Mouse (Mus musculus): Measurements from ENCODE around the gene Ptger4.

Ptger4 gene

DNA sequence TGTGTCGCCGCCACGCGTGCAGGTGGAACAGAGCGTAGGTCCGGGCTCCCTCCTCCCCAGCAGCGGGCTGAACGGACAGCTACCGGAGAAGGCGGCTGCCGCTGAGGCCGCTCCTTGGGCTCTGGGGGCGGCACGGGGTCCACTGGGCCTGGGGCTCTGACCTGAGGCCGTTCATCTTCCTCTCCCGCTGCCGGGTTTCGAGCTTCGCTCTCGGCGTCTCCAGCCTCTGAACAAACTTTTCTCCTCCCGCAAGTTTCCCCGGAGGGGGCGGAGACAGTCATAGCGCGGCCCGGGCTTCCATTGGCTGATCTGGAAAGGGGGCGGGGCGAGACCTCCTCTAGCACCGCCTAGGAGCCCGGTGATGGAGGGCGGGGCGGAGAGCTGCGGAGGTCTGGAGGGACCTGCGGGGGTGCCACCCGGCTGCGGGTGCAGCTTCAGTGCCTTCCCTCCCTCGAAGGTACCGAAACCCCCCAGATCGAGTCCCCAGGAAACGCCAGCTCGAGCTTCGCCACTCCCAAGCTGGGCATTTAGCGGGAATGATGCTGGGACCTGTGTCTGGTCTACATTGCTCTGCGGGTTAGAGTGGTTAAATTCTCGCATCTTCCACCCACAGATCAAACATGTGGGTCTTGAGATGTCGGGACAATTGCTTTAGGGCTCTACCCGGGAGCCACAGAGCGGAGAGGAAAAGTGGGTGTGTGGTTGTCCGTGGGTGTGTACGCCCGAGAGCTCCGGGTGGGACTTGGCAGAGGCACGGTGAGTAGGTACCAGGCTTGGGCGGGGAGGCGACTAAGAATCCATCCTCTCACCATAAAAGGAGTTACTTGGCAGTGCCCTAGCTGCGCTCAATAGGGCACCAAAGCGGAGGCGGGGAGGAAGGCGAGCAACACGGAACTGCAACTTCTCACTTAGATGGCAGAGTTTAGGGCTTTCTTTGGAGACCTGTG lies at the start of gene Ptger4:
TSS of gene Ptger4 (minus strand) at position 229 of the 947 bp plus-strand sequence.
- peak; percentile 91 for DNase-seq (ENCODE audit: extremely low spot score)

DNA sequence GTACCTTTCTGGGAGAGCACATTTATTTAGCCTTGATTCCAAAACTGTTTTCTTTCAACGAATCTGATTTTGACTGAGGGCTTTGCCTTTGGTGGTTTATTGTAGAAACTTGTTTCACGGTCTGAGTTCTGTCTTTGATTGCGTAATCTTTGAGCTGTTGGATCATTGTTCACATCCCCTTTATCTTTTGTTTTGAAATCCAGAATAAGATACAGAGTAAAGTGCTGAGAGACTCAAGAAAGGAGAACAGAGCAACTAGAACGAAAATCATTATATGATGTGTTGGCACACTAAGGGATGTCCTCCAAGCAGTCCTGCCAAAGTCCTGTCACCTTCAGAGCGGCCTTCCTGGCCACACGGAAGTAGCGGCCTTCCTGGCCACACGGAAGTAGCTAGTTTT lies 44.4 kb upstream of the Ptger4 start:
- no peak for DNase-seq (ENCODE audit: extremely low spot score)

DNA sequence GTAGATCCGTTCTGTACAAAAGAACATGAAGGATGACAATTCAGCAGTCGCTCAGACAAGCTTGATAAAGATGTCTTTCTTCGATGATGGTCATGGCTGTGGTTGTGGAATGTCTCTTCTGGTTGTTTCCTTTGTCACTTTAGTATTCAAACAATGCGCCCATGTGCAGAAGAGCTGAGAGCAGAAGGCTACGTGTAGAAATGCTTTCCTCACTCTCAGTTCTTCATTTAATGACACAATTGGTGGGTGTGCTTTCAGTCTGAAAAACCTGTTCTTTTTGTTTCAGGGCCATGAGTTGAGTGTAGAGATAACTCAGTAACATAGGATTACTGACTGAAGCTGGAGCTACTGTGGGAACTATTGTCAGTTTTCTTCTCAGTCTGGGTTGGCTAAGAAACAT lies 43.1 kb upstream of the Ptger4 start:
- no peak for DNase-seq (ENCODE audit: extremely low spot score)

DNA sequence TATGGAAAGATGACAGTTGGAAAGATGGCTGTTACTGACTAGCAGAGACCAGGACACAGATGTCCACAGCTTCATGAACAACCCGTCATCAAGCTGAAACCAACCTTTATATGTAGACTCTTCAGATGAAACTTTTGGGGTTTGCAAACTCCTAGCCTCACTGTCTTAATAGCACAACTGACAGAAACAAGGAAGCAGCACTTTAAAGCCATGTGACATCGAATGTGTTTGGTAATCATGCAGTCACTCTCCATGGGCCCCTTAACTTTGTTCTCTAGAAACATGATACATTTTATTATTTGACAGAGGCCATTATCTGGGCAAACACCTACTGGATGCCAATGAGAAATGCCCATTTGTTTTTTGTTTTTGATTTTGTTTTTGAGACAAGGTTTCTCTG lies 37.3 kb upstream of the Ptger4 start:
- no peak for DNase-seq (ENCODE audit: extremely low spot score)

- no peak for DNase-seq (ENCODE audit: extremely low spot score)
Observed at GRCm38 (mm10) chr15:5279831-5280230, 35.8 kb upstream of the Ptger4 start.

DNA sequence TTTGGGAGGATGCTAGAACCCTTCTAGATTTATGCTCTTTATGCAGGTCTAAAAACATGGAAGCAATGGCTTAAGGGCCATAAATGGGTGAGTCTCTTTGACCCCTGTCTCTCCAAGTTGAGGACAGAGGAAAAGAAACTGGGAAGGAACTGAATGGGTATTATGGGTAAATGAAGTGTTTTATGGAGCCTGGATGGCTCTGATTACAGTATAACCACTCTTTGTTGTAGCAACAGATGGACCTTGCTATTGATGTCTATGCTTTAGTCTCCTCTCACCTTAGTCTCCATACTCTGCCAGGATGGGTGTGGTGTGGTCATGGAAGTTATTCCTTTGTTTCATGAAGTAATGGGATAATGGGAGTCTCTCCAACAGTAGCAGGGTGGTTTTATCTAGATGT lies 34.5 kb upstream of the Ptger4 start:
- no peak for DNase-seq (ENCODE audit: extremely low spot score)

GRCm38 (mm10) chr15:5273981-5274380 lies 30.0 kb upstream of the Ptger4 start:
- DNase-seq (ENCODE audit: extremely low spot score) = no peak

GRCm38 (mm10) chr15:5266095-5266494 lies 22.1 kb upstream of the Ptger4 start:
- no peak for DNase-seq (ENCODE audit: extremely low spot score)

GRCm38 (mm10) chr15:5262874-5263504 lies 19.0 kb upstream of the Ptger4 start:
- DNase-seq (ENCODE audit: extremely low spot score) = no peak

DNA sequence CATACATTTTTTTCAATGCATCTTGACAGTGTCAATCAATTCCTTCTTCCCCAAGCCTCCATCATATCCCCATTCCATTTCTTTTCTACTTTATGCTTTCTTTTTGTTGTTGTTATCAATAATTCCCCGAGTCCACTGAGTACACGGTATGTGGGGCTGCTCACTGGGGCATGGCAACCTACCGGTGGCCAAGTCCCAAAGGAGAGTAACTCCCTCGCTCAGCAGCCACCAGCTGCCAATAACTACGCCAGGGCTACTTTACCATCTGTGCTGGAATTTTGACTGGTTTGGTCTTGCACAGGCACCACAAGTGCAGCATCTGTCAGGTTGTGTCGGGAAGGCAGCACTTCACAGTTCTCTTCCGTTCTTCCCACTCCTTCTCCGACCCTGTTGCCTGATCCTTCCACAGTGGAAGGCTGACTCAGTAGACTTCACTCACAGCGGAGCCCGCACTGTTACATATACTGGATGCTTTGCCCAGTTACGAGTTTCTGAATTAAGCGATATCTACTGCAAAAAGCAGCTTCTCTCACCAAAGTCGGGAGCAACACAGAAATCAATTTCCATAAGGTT lies 18.2 kb upstream of the Ptger4 start:
- no peak for DNase-seq (ENCODE audit: extremely low spot score)

DNA sequence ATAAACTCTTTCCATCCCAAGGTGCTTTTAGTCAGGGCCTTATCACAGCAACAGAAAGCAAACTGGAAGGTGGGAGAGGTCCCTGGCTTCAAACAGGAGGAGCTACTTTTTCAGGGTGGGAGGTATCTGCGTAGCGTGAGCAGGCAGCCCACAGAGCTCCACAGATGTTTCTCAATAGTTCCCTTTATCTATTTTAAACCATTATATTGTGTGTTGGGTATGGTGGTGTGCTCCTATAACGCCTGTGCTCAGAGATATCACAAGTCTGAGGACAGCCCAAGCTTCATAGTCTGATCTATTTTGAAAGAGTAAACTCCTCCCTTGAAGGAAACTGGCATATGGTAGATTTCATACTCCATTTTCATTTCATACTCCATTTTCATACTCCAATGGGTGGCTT lies 17.0 kb upstream of the Ptger4 start:
- DNase-seq (ENCODE audit: extremely low spot score) = no peak

DNA sequence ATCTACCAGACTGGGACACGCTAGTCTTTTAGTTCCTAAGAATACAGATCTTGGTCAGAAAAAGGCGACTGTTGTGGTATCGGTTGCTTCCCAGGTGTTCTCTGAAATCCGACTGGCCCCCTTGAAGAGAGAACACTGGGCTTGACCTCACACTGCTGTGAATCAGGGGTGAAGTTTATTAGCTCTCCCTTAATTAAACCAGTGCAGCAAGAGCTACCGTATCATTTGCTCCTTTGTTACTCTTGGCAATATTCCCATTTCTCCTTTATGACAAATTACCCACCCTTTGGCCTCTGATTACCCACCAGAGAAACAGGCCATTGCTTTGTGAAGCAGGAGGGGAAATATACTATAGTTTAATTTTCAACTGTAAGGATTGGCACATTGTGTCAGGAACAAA lies 16.2 kb upstream of the Ptger4 start:
- DNase-seq (ENCODE audit: extremely low spot score) = no peak

- no peak for DNase-seq (ENCODE audit: extremely low spot score)
Observed at GRCm38 (mm10) chr15:5250182-5250581, 6.2 kb upstream of the Ptger4 start.

GRCm38 (mm10) chr15:5243036-5243958 lies 690 bp downstream of the Ptger4 start:
- DNase-seq (ENCODE audit: extremely low spot score) = no peak

DNA sequence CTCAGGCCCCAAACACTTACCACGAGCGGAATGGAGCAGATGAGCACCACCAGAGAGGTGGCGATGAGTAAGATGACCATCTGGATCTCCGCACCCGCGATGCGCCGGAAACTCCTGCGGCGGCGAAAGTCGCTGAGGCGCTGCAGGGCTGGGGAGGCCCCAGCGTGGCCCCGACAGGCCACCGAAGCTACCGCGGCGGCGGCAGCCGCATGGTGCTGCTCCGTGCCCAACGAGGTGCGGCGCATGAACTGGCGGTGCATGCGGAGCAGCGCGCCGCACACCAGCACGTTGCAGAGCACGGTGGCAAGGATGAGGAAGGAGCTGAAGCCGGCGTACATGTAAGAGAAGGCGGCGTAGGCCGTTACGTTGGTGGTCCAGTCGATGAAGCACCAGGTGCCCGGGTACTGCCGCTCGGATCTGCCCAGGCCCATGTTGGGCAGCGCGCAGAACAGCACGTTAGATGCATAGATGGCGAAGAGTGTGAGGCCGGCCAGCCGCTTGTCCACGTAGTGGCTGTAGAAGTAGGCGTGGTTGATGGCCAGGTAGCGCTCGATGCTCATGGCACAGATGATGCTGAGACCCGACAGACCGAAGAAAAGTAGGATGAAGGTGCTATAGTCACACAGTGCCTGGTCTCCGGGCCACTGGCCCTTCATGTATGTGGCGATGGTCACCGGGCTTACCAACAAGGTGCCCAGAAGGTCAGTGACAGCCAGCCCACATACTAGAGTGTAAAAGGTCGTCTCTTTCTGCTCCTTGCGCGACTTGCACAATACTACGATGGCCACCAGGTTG lies 1.5 kb downstream of the Ptger4 start:
- DNase-seq (ENCODE audit: extremely low spot score) = peak; percentile 41

- peak; percentile 65 for DNase-seq (ENCODE audit: extremely low spot score)
Observed at GRCm38 (mm10) chr15:5241304-5242201, 2.4 kb downstream of the Ptger4 start.

- no peak for DNase-seq (ENCODE audit: extremely low spot score)
Observed at GRCm38 (mm10) chr15:5240360-5240759, 3.6 kb downstream of the Ptger4 start.

DNA sequence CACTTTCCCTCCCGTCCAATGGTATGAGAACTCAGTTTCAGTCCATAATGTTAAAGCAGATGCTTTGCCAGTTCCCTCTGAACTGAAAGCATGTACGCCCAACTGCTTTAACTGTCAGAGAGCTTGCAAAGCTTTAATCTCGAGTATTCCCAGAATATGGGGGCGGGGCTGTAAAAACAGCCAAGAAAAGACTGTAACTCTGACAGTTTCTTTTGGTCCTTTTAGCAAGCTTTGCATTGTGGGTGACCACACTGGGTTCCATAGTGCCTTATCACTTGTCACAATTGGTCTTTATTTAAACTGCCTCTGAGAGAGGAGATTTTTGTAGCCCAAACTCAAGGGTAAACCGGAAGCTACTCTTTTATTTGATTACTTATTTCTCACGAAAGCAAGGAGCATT lies 4.1 kb downstream of the Ptger4 start:
- no peak for DNase-seq (ENCODE audit: extremely low spot score)

GRCm38 (mm10) chr15:5239361-5239760 lies 4.6 kb downstream of the Ptger4 start:
- no peak for DNase-seq (ENCODE audit: extremely low spot score)

- no peak for DNase-seq (ENCODE audit: extremely low spot score)
Observed at GRCm38 (mm10) chr15:5238553-5238952, 5.4 kb downstream of the Ptger4 start.

Data from embryo, embryonic 9.5 days (tissue).